Mouse (Mus musculus) E14TG2a.4 (cell line): ENCODE results near the gene Tenm3.

ENCODE experiments used
- CTCF ChIP-seq: conservative IDR thresholded peaks from 2 replicates; pipeline ENCODE4 v1.5.1; 2014; ENCODE audit warnings: low read length
- POU5F1 ChIP-seq: IDR thresholded peaks from 2 replicates; pipeline ENCODE4 v1.6.1; 2014; ENCODE audit warnings: low read length, borderline replicate concordance

DNA sequence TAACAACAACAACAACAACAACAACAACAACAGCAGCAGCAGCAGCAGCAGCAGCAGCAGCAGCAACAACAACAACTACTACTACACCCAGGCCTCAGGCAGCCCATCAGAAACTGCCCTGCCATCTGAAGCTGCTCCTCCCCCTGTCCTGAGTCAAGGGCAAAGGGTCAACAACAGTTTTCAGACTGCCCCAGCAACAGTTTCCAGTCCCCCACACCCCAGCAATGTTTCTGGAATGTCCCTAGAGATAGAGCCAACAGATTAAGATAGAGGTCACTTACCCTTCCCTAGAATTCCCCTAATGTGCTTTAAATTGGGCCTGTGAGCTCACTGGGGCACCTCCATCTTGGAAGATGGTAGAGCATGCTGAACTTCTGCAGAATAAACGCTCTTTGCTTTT is 665.9 kb downstream of the Tenm3 start:
- TF ChIP-seq CTCF (no peak), POU5F1 (no peak)
